Mouse (Mus musculus): ENCODE measurements around the gene Hnrnpa1.
A peak's percentile ranks its signal among the peaks of the same experiment; 100 is the strongest.
"Not testable (repeated sequence)": the region's sequence is repeated elsewhere in the genome, so short reads cannot be mapped to it uniquely, and the experiment has no call there.

Hnrnpa1 gene

GRCm38 (mm10) chr15:103272419-103273279 lies 32.4 kb downstream of the Hnrnpa1 start, which contains the start of gene Copz1:
Copz1 (plus strand) TSS chr15:103272714.
- DNase-seq (ENCODE audit: low spot score) = peak; percentile 97

GRCm38 (mm10) chr15:103275943-103276342 lies 35.7 kb downstream of the Hnrnpa1 start:
- DNase-seq (ENCODE audit: low spot score) = not testable (repeated sequence)

GRCm38 (mm10) chr15:103277949-103278348 lies 37.7 kb downstream of the Hnrnpa1 start:
- no peak for DNase-seq (ENCODE audit: low spot score)

- DNase-seq (ENCODE audit: low spot score) = no peak
Measured at GRCm38 (mm10) chr15:103279750-103280149, 39.5 kb downstream of the Hnrnpa1 start.

- no peak for DNase-seq (ENCODE audit: low spot score)
Measured at GRCm38 (mm10) chr15:103280817-103281464, 40.7 kb downstream of the Hnrnpa1 start.

GRCm38 (mm10) chr15:103281465-103282205 lies 41.4 kb downstream of the Hnrnpa1 start:
- DNase-seq (ENCODE audit: low spot score) = no peak

- DNase-seq (ENCODE audit: low spot score) = no peak
Measured at GRCm38 (mm10) chr15:103284066-103284465, 43.8 kb downstream of the Hnrnpa1 start.

- no peak for DNase-seq (ENCODE audit: low spot score)
Measured at GRCm38 (mm10) chr15:103284647-103285046, 44.4 kb downstream of the Hnrnpa1 start.

GRCm38 (mm10) chr15:103285778-103286417 lies 45.7 kb downstream of the Hnrnpa1 start:
- DNase-seq (ENCODE audit: low spot score) = no peak

GRCm38 (mm10) chr15:103289600-103289999 lies 49.4 kb downstream of the Hnrnpa1 start:
- DNase-seq (ENCODE audit: low spot score) = no peak

- DNase-seq (ENCODE audit: low spot score) = no peak
Measured at GRCm38 (mm10) chr15:103290417-103290816, 50.2 kb downstream of the Hnrnpa1 start.

- DNase-seq (ENCODE audit: low spot score) = no peak
Measured at GRCm38 (mm10) chr15:103290843-103291242, 50.6 kb downstream of the Hnrnpa1 start.

GRCm38 (mm10) chr15:103292673-103293345 lies 52.6 kb downstream of the Hnrnpa1 start:
- no peak for DNase-seq (ENCODE audit: low spot score)

GRCm38 (mm10) chr15:103293375-103293774 lies 53.1 kb downstream of the Hnrnpa1 start:
- no peak for DNase-seq (ENCODE audit: low spot score)

- no peak for DNase-seq (ENCODE audit: low spot score)
Measured at GRCm38 (mm10) chr15:103294649-103295048, 54.4 kb downstream of the Hnrnpa1 start.

GRCm38 (mm10) chr15:103295851-103296250 lies 55.6 kb downstream of the Hnrnpa1 start:
- DNase-seq (ENCODE audit: low spot score) = no peak
